Mouse (Mus musculus): ENCODE data around the gene Olfr800. TPM values are rescaled to one million over a fixed set of nuclear protein-coding genes. Genes with fewer than 3 reads are reported as not detected.

Olfr800 gene
- total RNA-seq (2014; rRNA removed; ENCODE audit: low replicate concordance) (not detected in 2 replicates), polyA plus RNA-seq (2015; fragmentation: Nextera tagmentation; extraction: Ambion mirVana) (not detected in 2 replicates)

DNA sequence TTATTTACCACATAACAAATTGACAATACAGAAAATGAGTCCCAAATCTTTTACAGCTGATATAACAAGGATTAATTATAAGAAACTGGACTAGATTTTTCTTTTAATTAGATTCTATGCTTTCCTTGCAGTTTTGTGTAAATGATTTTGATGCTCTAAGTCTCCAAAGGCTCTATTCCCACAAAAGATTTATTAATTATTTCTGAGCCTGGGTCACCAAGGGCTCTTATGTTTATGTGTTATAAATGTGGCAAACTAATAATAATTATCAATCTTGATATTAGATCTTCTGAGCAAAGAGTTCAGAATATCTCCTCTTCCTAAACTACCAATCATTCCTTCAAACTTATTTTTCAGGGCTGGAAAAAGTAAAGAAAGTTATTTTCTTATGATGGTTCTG lies at the start of gene Olfr800:
TSS of gene Olfr800 (plus strand) at position 301 of the 400 bp plus-strand sequence.
- no peak within 1 kb of the TSS for H3K4me3 ChIP-seq (ENCODE audit: low read depth, low read length)
- no peak within 1 kb of the TSS for H3K9ac ChIP-seq (replicated peaks; ENCODE audit: low read depth, low read length)
- H3K36me3 ChIP-seq (replicated peaks; ENCODE audit: control insufficient read depth, insufficient read depth, low read length), result no peaks in the 10 kb centered on the region
- ATAC-seq (ENCODE audit: insufficient read depth, low read depth) (no peak), DNase-seq (ENCODE audit: low spot score) (no peak)
- no peaks in the 10 kb centered on the region for H3K27me3 ChIP-seq (ENCODE audit: control insufficient read depth, insufficient read depth, low read length)
- H3K4me1 ChIP-seq (ENCODE audit: control insufficient read depth, insufficient read depth), result no peaks in the 10 kb centered on the region
- H3K27ac ChIP-seq (ENCODE audit: low read depth), result no peak within 1 kb of the TSS
- TF ChIP-seq EP300 (IDR thresholded peaks at IDR 0.05; ENCODE audit: low read depth) (no peak), CTCF (IDR thresholded peaks at IDR 0.05; ENCODE audit: low read depth) (no peak)
- no peak within 1 kb of the TSS for H3K4me2 ChIP-seq (ENCODE audit: low read depth, low read length)
- H3K9me3 ChIP-seq (replicated peaks; ENCODE audit: control insufficient read depth, low read length), result no peaks in the 10 kb centered on the region

GRCm38 (mm10) chr10:129612470-129612869 lies 45.0 kb upstream of the Olfr800 start, which contains the start of gene Olfr796:
Olfr796 (minus strand) TSS chr10:129612570.
- no peak within 1 kb of the TSS for H3K4me3 ChIP-seq (ENCODE audit: low read depth, low read length)
- 90% methylated on average over 1 of the region's 1 CpGs for whole genome bisulfite sequencing
- TF ChIP-seq EP300 (IDR thresholded peaks at IDR 0.05; ENCODE audit: low read depth) (no peak), CTCF (IDR thresholded peaks at IDR 0.05; ENCODE audit: low read depth) (no peak)
- no peaks in the 10 kb centered on the region for H3K9me3 ChIP-seq (replicated peaks; ENCODE audit: control insufficient read depth, low read length)
- no peaks in the 10 kb centered on the region for H3K36me3 ChIP-seq (replicated peaks; ENCODE audit: control insufficient read depth, insufficient read depth, low read length)
- no peak for ATAC-seq (ENCODE audit: insufficient read depth, low read depth)
- H3K9ac ChIP-seq (replicated peaks; ENCODE audit: low read depth, low read length), result no peak within 1 kb of the TSS
- no peak within 1 kb of the TSS for H3K27ac ChIP-seq (ENCODE audit: low read depth)
- no peak within 1 kb of the TSS for H3K4me2 ChIP-seq (ENCODE audit: low read depth, low read length)
- H3K27me3 ChIP-seq (ENCODE audit: control insufficient read depth, insufficient read depth, low read length), result no peaks in the 10 kb centered on the region
- H3K4me1 ChIP-seq (ENCODE audit: control insufficient read depth, insufficient read depth), result no peaks in the 10 kb centered on the region
- DNase-seq (ENCODE audit: low spot score), result no peak

DNA sequence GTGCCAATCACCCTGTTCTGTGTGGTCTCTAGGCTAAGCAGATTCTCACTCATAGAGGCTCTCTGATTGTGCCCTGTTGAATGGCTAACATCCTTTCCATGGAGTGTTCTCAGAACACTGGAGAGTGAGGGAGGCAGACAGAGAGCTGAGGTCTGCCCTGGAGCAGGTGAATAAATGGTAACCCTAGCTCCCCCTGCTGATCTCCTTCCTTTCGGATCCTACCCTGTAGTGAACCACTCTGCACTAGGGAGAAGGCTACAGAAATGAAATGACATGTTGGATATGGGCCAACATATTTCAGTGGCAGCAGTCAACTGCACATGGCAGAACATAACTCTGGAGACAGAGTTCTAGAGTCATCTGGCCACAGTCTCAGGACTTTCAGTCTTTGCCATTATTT lies 35.8 kb upstream of the Olfr800 start:
- Histone ChIP-seq H3K4me2 (ENCODE audit: low read depth, low read length) (no peak overlapping the region), H3K4me3 (ENCODE audit: low read depth, low read length) (no peak overlapping the region), H3K9me3 (replicated peaks; ENCODE audit: control insufficient read depth, low read length) (no peaks in the 10 kb centered on the region), H3K27ac (ENCODE audit: low read depth) (no peak overlapping the region), H3K36me3 (replicated peaks; ENCODE audit: control insufficient read depth, insufficient read depth, low read length) (no peaks in the 10 kb centered on the region), H3K4me1 (ENCODE audit: control insufficient read depth, insufficient read depth) (no peaks in the 10 kb centered on the region), H3K27me3 (ENCODE audit: control insufficient read depth, insufficient read depth, low read length) (no peaks in the 10 kb centered on the region), H3K9ac (replicated peaks; ENCODE audit: low read depth, low read length) (no peak overlapping the region)
- no peak for TF ChIP-seq CTCF (IDR thresholded peaks at IDR 0.05; ENCODE audit: low read depth)
- no peak for TF ChIP-seq EP300 (IDR thresholded peaks at IDR 0.05; ENCODE audit: low read depth)
- DNase-seq (ENCODE audit: low spot score) (no peak), ATAC-seq (ENCODE audit: insufficient read depth, low read depth) (peak; percentile 66)
- WGBS, result 13% methylated on average over 1 of the region's 1 CpGs

- Histone ChIP-seq H3K9ac (replicated peaks; ENCODE audit: low read depth, low read length) (no peak overlapping the region), H3K4me3 (ENCODE audit: low read depth, low read length) (no peak overlapping the region), H3K4me1 (ENCODE audit: control insufficient read depth, insufficient read depth) (no peaks in the 10 kb centered on the region), H3K4me2 (ENCODE audit: low read depth, low read length) (no peak overlapping the region), H3K27me3 (ENCODE audit: control insufficient read depth, insufficient read depth, low read length) (no peaks in the 10 kb centered on the region), H3K27ac (ENCODE audit: low read depth) (no peak overlapping the region), H3K36me3 (replicated peaks; ENCODE audit: control insufficient read depth, insufficient read depth, low read length) (no peaks in the 10 kb centered on the region), H3K9me3 (replicated peaks; ENCODE audit: control insufficient read depth, low read length) (no peaks in the 10 kb centered on the region)
- ATAC-seq (ENCODE audit: insufficient read depth, low read depth), result no peak
- TF ChIP-seq CTCF (IDR thresholded peaks at IDR 0.05; ENCODE audit: low read depth), result no peak
- no peak for TF ChIP-seq EP300 (IDR thresholded peaks at IDR 0.05; ENCODE audit: low read depth)
- no peak for DNase-seq (ENCODE audit: low spot score)
Measured at GRCm38 (mm10) chr10:129623251-129623650, 34.2 kb upstream of the Olfr800 start.

- no peak within 1 kb of the TSS for H3K4me3 ChIP-seq (ENCODE audit: low read depth, low read length)
- no peak within 1 kb of the TSS for H3K4me2 ChIP-seq (ENCODE audit: low read depth, low read length)
- no peak for ATAC-seq (ENCODE audit: insufficient read depth, low read depth)
- H3K27me3 ChIP-seq (ENCODE audit: control insufficient read depth, insufficient read depth, low read length), result no peaks in the 10 kb centered on the region
- DNase-seq (ENCODE audit: low spot score), result no peak
- no peak within 1 kb of the TSS for H3K9ac ChIP-seq (replicated peaks; ENCODE audit: low read depth, low read length)
- no peaks in the 10 kb centered on the region for H3K36me3 ChIP-seq (replicated peaks; ENCODE audit: control insufficient read depth, insufficient read depth, low read length)
- TF ChIP-seq CTCF (IDR thresholded peaks at IDR 0.05; ENCODE audit: low read depth) (no peak), EP300 (IDR thresholded peaks at IDR 0.05; ENCODE audit: low read depth) (no peak)
- 72% methylated on average over 1 of the region's 1 CpGs for WGBS
- H3K4me1 ChIP-seq (ENCODE audit: control insufficient read depth, insufficient read depth), result no peaks in the 10 kb centered on the region
- no peak within 1 kb of the TSS for H3K27ac ChIP-seq (ENCODE audit: low read depth)
- no peaks in the 10 kb centered on the region for H3K9me3 ChIP-seq (replicated peaks; ENCODE audit: control insufficient read depth, low read length)
Measured at GRCm38 (mm10) chr10:129627834-129628233, 29.7 kb upstream of the Olfr800 start, which contains the start of gene Olfr798. Olfr798 (minus strand) TSS chr10:129627934.

DNA sequence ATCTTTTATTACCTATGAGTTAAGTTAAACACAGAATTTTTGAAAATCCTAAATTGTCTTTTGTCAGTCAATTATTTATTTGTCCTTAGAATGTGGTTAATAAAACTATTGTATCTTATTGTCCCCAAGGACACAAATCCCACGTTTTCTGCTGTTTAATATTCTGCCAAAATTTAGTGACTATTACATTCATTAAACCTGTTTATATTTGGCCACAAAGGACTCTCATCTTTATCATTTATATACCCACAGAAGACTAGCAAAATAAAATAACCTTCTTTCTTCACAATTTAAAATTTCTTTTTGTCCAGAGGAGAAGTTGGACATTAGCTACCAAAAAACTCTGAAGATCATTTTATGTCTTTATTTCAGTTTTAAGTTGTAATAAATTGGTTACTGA lies 20.3 kb upstream of the Olfr800 start, which contains the start of gene Olfr799:
TSS of gene Olfr799 (plus strand) at position 301 of the 400 bp plus-strand sequence.
- DNase-seq (ENCODE audit: low spot score), result no peak
- H3K27me3 ChIP-seq (ENCODE audit: control insufficient read depth, insufficient read depth, low read length), result no peaks in the 10 kb centered on the region
- WGBS, result 17% methylated on average over 1 of the region's 1 CpGs
- no peaks in the 10 kb centered on the region for H3K4me1 ChIP-seq (ENCODE audit: control insufficient read depth, insufficient read depth)
- ATAC-seq (ENCODE audit: insufficient read depth, low read depth), result no peak
- no peak within 1 kb of the TSS for H3K9ac ChIP-seq (replicated peaks; ENCODE audit: low read depth, low read length)
- H3K9me3 ChIP-seq (replicated peaks; ENCODE audit: control insufficient read depth, low read length), result no peaks in the 10 kb centered on the region
- H3K4me3 ChIP-seq (ENCODE audit: low read depth, low read length), result no peak within 1 kb of the TSS
- H3K4me2 ChIP-seq (ENCODE audit: low read depth, low read length), result no peak within 1 kb of the TSS
- H3K36me3 ChIP-seq (replicated peaks; ENCODE audit: control insufficient read depth, insufficient read depth, low read length), result no peaks in the 10 kb centered on the region
- H3K27ac ChIP-seq (ENCODE audit: low read depth), result no peak within 1 kb of the TSS
- TF ChIP-seq EP300 (IDR thresholded peaks at IDR 0.05; ENCODE audit: low read depth) (no peak), CTCF (IDR thresholded peaks at IDR 0.05; ENCODE audit: low read depth) (no peak)
